Mouse (Mus musculus): ENCODE measurements at regions not wholly inside any gene's neighbourhood (a gene's known extent, or its start where the extent isn't known, plus 50 kb on each side); places are given as distances from the start of the nearest gene placed in this dataset.

- TF ChIP-seq CTCF (IDR thresholded peaks at IDR 0.05; ENCODE audit: extremely low read depth, insufficient read depth, low read length) (no peak), POLR2A (IDR thresholded peaks at IDR 0.05; ENCODE audit: extremely low read depth, insufficient read depth, low read length) (no peak)
Observed at GRCm38 (mm10) chr14:67602960-67603359, 1594.0 kb upstream of the Gulo start.

All from cortical plate, adult 2 months (tissue).